In the genomic region with DNA sequence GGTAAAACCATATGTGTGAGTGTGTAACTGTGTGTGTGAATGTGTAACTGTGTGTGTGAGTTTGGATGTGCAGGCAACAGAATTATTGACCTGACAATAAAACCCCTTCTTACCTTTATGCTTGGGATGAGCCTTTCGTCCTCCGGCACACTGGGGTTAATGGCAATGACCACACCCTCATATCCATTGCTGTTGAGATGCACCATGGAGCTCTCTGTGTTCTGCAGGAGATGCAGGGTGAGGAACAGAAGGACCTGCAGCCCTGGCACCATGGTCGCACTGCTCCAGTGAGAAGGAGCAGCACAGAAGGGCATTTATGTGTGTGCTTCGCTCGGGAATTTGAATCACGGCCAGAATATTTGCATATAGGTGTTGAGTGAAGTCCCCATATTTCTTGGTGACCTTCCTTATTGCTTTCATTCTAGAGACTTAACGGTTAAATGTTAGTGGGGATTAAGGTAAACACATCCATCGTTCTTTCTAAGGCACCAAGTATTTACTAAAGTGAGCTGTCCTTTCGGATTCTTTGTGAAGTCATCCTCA, we compare ENCODE assay signal across 21 mouse cellular contexts. TPM values are rescaled to one million over a fixed set of nuclear protein-coding genes. Genes with fewer than 3 reads are reported as not detected.
ATAC-seq and TF ChIP-seq lines count a peak whose summit lies in the region.
"Not testable (repeated sequence)": the region's sequence is repeated elsewhere in the genome, so short reads cannot be mapped to it uniquely, and the experiment has no call there.
"Had no signal": no experiment of that assay in that cellular context is flagged by ENCODE, and none has a peak within 500 bp of the region (broad histone marks: within the 10 kb centered on the region; RNA-seq: fewer than 3 reads in every experiment).

A gene (minus strand): TSS at position 344 of the 543 bp plus-strand sequence.

- ATAC-seq in common myeloid progenitor, adult 5-6 weeks (replicated peaks; ENCODE audit: low read depth, poor library complexity, severe bottlenecking): 0 out of 2 replicates have a peak, but pooled peaks have one; percentile 25
- peak; percentile 95 for ATAC-seq in erythroid progenitor cell, adult 5-6 weeks (replicated peaks; ENCODE audit: low FRiP score, poor library complexity, severe bottlenecking)
- ATAC-seq in intestine, embryonic 15.5 days: peak; percentile 83
- peak; percentile 85 for ATAC-seq in intestine, postnatal 0 days
- ATAC-seq in megakaryocyte progenitor cell, adult 5-6 weeks (replicated peaks; ENCODE audit: poor library complexity): 0 out of 2 replicates have a peak, but pooled peaks have one; percentile 39

- not testable (repeated sequence) for H3K9me3 ChIP-seq in intestine, embryonic 15.5 days; intestine, postnatal 0 days (ENCODE audit: control insufficient read depth)

- peak within 1 kb of the TSS; percentile 22; the same call in 1 of the 2 replicates for H3K4me2 ChIP-seq in intestine, embryonic 15.5 days (replicated peaks)
- H3K4me2 ChIP-seq in intestine, postnatal 0 days (replicated peaks; ENCODE audit: low read depth): peak within 1 kb of the TSS; percentile 44

- not testable (repeated sequence) for H3K4me3 ChIP-seq in intestine, embryonic 15.5 days (replicated peaks)
- 0 out of 2 replicates have a peak within 1 kb of the TSS, but pooled peaks have one; percentile 2 for H3K4me3 ChIP-seq in intestine, postnatal 0 days (ENCODE audit: low read depth, low read length)
- 0 out of 2 replicates have a peak within 1 kb of the TSS, but pooled peaks have one; percentile 25 for H3K4me3 ChIP-seq in small intestine, adult 2 months (ENCODE audit: low read depth, low read length)

- 47% methylated on average over 9 of the region's 9 CpGs for WGBS in intestine, embryonic 15.5 days
- WGBS in intestine, postnatal 0 days: 37% methylated on average over 9 of the region's 9 CpGs
- WGBS in small intestine, adult 2 months: 24% methylated on average over 9 of the region's 9 CpGs

- not testable (repeated sequence) for H3K27ac ChIP-seq in intestine, embryonic 15.5 days; intestine, postnatal 0 days (ENCODE audit: low read depth, low read length)
- peak within 1 kb of the TSS; percentile 20 for H3K27ac ChIP-seq in small intestine, adult 2 months (ENCODE audit: insufficient read depth, low read depth, low read length)

- H3K9ac ChIP-seq in intestine, embryonic 15.5 days; intestine, postnatal 0 days (ENCODE audit: low read depth, low read length): not testable (repeated sequence)

- H3K4me1 ChIP-seq in intestine, embryonic 15.5 days (replicated peaks); intestine, postnatal 0 days (replicated peaks; ENCODE audit: control insufficient read depth, insufficient read depth, low read length); small intestine, adult 2 months (ENCODE audit: control insufficient read depth, insufficient read depth, insufficient read length, low read length): not testable (repeated sequence)

- H3K36me3 ChIP-seq in intestine, embryonic 15.5 days; intestine, postnatal 0 days (ENCODE audit: control insufficient read depth, insufficient read depth); small intestine, adult 2 months (ENCODE audit: control insufficient read depth, insufficient read depth, low read length): not testable (repeated sequence)

- not testable (repeated sequence) for TF ChIP-seq CTCF in intestine, postnatal 0 days (IDR thresholded peaks at IDR 0.05; ENCODE audit: low read depth); small intestine, adult 2 months (IDR thresholded peaks at IDR 0.05; ENCODE audit: extremely low read depth, insufficient read length, insufficient replicate concordance, low read depth, low read length)

- not testable (repeated sequence) for TF ChIP-seq POLR2A in small intestine, adult 2 months (IDR thresholded peaks at IDR 0.05; ENCODE audit: low read depth, low read length)

- H3K27me3 ChIP-seq in intestine, embryonic 15.5 days (replicated peaks); intestine, postnatal 0 days (replicated peaks; ENCODE audit: control insufficient read depth, insufficient read depth, low read length); small intestine, adult 2 months (ENCODE audit: control insufficient read depth, insufficient read depth, low read length): not testable (repeated sequence)

RNA-seq across cellular contexts. Expression of the gene that starts here (rescaled TPM):
- total RNA-seq in common myeloid progenitor, adult 5-6 weeks (2017): not detected in 2 replicates
- not detected in 2 replicates for total RNA-seq in erythroid progenitor cell, adult 5-6 weeks (2015; ENCODE audit: low replicate concordance)
- not detected in 2 replicates for total RNA-seq in erythroid progenitor cell, adult 5-6 weeks (2017; ENCODE audit: low replicate concordance)
- polyA plus RNA-seq in intestine, embryonic 15.5 days (2015; fragmentation: Nextera tagmentation; extraction: Ambion mirVana): 5.8 and 6.3 TPM in 2 replicates
- 2.5 and 3.6 TPM in 2 replicates for polyA plus RNA-seq in intestine, postnatal 0 days (2015; fragmentation: Nextera tagmentation; extraction: Ambion mirVana)
- total RNA-seq in megakaryocyte progenitor cell, adult 5-6 weeks (2015): not detected in 2 replicates
- not detected in 2 replicates for total RNA-seq in megakaryocyte progenitor cell, adult 5-6 weeks (2017)
- 20.7 and 44.3 TPM in 2 replicates for polyA plus RNA-seq in small intestine, adult 2 months (2012; rRNA removed)
- total RNA-seq: adrenal gland, adult 18-20 months; adrenal gland, adult 8-10 months; adrenal gland, postnatal 14 days; adrenal gland, postnatal 36 days; CH12.LX had no signal
- polyA plus RNA-seq: activated CD4-positive, CD25-positive, alpha-beta regulatory T cell, adult 4 months; CD4-positive, CD25-positive, alpha-beta regulatory T cell, adult 4 months; cerebellum, adult 2 months; embryonic facial prominence, embryonic 11.5 days; embryonic facial prominence, embryonic 13.5 days; forebrain, embryonic 10.5 days; forebrain, embryonic 12.5 days; forebrain, embryonic 14.5 days; forebrain, embryonic 16.5 days; G1E had no signal

Comparison
In these comparisons a context has a peak if more than half of its experiments do, and no peak if none do; other contexts are left out.
1. Peak in ATAC-seq in common myeloid progenitor, adult 5-6 weeks; RNA of the gene not detected or under 1 TPM.
2. Peak in ATAC-seq in erythroid progenitor cell, adult 5-6 weeks; RNA of the gene not detected or under 1 TPM.
3. Peak in ATAC-seq in megakaryocyte progenitor cell, adult 5-6 weeks; RNA of the gene not detected or under 1 TPM.
4. ATAC-seq: peak in every context shown above with its lines; median percentile 95 in erythroid progenitor cell, adult 5-6 weeks; 85 in intestine, postnatal 0 days; 83 in intestine, embryonic 15.5 days; 39 in megakaryocyte progenitor cell, adult 5-6 weeks; 25 in common myeloid progenitor, adult 5-6 weeks.